Mouse (Mus musculus) spleen, adult 18-20 months (tissue): ENCODE data around the gene Elmod2.
"Not testable (repeated sequence)": the region's sequence is repeated elsewhere in the genome, so short reads cannot be mapped to it uniquely, and the experiment has no call there.

Experiments
- DNase-seq, 2 experiments: peaks; one replicate each; pipeline ENCODE4 v3.0.0; 2022; ENCODE audit warnings: mixed read lengths in 2 of 2

The Elmod2 gene

DNA sequence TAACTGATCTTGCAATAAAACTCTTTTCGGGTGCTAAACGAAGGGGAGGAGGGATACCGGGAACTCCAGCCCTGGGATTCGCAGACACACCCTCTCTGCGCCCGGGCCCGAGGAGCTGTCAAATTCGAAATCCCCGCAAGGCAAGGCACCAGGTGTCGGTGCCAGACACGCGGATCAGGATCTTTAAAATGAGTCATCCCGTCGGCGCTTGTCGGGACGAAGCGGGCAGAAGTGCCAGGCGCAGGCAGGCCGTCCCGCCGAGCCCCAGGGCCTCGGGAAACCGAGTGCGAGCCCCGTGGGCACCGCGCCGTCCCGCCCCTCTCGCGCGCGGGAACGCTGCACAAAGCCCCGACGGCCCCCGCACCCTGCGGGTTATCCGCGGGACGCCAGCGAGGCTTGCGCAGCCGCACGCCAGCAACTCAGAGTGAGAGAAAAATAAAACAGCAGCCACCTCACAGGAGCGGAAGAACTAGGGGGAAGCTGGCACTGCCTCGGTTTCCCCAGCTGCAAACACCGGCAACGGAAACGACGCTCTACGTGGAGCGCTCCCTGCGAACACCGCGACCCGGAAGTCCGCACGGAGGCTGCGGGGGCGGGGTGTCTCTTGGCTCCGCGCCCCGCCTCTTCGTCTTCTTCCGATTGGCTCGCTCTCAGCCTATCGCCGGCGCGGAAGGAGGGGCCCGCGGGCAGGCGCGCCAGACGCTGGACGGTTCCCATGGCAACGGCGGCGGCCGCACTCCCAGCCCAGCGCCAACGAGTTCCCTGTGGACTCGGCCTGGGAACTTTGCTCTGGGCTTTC lies at the start of gene Elmod2:
Gene Elmod2 (minus strand): TSS at position 588 of the 799 bp plus-strand sequence.
- DNase-seq, result peak; percentile 91 to 95

DNA sequence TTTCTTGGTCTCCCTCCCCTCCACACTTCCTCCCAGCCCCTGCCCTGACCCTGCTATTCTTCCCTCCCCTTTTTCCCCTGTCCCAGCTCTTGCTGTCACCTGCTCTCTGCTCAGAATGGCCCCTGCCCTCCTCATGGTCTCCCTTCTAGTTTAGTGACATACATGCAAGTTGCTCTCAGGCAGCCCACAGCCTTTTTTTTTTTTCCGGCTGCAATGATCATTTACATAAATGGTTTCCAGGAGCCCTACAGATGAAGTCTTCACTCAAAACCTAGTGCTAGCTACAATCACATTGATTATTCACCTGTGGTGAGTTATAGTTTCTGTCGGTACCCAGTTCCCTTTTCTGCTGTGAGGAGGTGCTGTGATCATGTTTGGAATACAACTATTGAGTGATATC lies 48.7 kb upstream of the Elmod2 start:
- no peak for DNase-seq

DNA sequence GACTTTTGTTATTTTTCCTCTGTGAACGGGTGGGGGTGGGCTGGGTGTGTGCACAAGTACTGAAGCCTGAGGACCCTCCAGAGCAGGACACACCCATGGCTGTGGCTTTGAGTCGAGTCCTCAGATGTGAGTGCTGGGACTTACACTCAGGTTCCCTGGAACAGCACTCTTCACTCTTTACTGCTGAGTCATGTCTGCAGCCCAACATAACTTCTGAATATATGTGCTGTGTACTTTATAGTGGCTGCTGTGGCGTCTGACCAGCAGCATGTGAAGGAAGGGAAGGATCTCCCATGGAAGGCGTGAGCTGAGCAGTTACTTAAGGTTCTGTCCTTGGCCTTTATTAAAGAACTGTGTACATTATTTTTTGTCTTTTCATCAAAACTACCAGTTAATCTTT lies 47.9 kb upstream of the Elmod2 start:
- DNase-seq, result no peak

DNA sequence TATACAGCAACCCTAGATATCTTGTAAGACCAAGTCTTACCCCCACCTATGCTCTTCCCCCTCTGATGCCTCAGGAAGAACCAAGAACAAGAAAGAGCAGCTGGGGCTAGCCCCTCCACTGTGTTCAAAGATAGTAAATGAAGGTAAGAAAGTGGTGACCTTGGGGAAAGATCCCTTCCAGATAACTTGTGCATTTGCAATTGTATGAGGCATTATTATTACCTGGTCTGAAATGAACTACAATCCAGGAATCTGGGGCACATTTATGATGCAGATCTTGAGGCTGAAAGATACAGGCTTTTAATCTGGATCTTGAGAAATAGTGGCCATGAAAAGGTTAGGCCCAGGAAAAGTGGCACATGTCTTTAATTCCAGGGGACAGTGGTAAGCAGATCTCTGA lies 44.9 kb upstream of the Elmod2 start:
- no peak for DNase-seq

DNA sequence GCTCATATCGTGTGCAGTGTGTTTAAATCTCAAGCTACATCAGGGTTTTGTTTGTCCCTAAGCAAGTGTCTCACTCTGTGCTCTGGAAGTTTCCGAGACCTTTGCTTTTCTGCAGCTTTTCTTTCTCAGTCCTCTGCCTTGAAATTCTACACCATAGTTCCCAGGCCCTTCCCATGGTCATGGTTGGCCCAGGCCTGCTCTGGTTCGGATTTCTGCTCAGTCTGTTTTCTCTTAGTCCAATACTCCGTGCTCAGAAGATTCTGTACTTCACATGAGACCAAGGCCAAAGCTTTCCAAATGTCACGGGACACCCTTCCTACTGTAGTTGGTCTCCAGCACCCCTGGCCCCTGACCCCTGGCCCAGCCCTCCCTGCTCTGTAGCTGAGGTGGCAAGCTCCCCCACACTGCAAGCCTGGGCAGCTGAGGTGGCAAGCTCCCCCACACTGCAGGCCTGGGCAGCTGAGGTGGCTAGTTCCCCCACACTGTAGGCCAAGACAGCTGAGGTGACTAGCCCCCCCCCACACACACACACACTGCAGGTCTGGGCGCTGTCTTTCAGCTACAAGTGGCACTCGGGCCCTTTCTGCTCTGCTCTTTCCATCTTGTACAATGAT lies 31.0 kb upstream of the Elmod2 start:
- DNase-seq, result no peak

DNA sequence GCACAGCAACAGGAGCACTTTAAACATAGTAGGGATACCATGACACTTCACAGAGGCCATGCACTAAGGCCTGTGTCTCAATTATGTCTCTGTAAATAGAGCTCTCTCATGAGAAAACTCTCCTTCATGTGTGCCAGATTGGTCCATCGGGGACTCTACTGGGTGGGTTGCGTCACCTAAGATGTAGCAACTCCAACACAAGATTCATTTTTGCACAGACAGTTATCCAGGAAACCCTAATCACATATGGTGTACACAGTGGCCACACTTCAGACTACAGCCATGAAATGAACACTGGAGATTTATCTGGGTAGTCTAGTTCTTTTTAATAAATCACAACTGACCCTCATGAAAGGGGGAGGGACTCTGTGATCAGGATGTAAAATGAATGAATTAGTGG lies 19.0 kb upstream of the Elmod2 start:
- no peak for DNase-seq

DNA sequence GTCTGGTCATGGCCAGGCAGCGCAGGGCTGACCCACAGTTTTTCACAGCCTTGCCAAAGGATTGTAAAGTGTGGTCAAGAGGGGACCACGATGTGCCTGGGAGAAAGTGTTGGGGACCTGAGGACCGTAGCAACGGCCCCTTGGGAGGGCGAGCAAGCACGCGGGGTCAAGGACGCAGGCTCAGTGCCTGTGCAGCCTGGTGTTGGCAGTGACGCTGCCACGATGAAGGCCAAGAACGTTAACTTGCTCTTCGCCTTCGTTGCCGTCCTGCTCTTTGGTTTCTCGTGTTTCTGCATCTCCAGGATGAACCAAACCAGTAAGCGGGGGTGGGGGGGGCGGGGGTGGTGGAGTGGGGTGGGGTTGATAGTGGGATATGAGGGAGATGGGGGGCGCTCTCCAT lies 16.0 kb upstream of the Elmod2 start, which contains the start of gene Mgat4d:
Gene Mgat4d (plus strand): TSS at position 209 of the 400 bp plus-strand sequence.
- no peak for DNase-seq

DNA sequence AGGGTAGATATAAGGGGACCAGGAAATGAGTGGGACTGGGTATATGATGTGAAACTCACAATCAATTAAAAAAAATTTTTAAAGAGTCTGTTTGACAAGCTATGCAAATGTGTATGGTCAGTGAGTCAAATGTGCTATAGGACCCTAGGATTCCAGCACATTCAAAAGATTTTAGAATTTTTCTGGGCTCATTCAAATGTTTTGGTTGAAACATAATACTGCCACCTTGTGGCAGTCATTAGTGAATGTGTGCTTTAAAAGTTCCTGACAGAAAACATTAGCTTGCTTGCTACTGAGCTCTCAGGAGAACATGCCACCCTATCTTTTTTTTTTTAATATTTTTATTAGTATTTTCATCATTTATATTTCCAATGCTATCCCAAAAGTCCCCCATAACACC lies 10.4 kb upstream of the Elmod2 start:
- DNase-seq, result no peak

DNA sequence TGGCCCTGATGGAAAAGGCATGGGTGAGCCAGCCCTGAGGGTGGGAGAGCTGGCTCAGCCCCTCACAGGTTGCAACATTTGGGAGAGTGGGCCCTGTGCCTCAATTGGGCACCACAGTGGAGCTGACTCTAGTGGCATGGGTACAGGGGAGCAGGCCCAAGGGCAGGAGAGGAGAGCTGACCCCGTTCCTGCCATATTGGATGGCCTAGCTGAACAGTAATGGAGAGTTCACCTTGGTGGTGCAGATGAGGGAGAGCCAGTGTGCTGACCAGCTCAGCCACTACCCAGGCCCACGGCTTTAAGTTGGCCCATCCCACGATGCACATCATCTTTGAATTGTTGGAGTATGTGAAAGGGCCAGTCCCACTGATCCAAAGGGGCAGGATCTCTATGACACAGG lies 9.8 kb upstream of the Elmod2 start:
- DNase-seq, result no peak

DNA sequence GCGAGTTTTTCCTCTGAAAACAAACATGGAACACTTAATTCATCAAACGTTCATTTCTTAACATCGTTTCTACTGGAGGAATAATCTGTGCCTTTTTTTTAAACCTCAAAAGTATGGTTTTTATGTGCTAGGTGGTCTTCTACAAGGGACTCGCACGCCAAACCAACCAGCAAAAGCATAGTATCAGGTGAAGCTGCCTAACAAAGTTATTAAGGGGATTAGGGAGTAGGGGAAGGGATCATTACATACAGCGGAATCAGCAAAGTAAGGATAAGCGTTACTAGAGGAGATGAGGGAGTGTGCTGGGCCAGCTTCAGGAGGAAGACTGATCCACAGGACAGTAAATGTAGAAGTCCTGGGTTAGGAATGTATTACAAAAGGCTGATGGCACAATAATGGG lies 578 bp upstream of the Elmod2 start:
- DNase-seq, result no peak

DNA sequence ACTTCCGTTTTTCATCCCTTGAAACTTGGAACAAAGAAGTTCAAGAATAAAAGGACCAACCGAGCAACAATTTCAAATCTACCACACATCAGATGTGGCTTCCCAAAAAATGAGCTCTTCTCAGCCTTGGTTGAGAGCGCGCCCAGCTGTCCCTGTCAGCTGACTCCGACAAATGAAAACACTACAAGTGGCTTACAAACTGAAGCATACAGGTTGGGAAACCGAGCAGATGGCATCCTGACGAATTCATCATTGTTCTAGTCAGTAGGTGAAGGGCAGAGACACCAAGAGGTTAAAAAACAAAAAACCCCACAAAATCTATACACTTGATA lies 753 bp downstream of the Elmod2 start:
- no peak for DNase-seq

DNA sequence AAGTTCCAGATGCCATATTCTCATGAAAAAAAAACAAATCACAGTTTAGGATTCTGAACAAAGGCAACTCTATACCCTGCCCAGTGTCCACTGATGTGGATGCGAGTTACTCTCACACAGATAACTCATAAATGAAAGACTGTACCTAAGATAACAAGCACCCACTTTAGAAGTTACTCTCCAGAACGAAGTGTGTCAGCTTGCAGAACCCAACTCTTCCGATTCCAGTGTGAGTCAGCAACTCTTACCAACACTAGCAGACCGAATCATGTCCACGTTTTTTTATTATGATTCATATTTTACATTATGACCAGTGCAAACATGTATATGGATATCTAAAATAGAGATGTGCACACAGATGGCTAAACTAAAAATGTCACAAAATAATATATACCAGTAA lies 4.4 kb downstream of the Elmod2 start:
- DNase-seq, result no peak

DNA sequence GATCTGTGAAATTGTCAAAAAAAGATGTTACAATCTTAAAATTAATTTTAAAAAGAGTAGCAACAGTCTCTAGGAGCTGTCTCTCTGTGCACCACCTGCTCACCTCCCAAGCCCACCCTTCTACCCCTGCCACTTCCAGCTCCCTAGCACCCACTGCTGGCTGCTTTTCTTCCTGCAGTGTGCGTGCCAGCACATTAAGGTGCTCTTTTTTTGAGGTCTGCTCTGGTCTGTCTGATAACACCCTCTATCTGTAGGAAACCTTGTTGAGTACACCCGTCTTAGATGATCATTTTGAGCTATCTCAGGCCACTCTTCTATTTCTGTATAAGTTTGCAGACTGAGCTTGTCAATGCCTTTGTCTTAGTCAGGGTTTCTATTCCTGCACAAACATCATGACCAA lies 9.2 kb downstream of the Elmod2 start:
- no peak for DNase-seq

DNA sequence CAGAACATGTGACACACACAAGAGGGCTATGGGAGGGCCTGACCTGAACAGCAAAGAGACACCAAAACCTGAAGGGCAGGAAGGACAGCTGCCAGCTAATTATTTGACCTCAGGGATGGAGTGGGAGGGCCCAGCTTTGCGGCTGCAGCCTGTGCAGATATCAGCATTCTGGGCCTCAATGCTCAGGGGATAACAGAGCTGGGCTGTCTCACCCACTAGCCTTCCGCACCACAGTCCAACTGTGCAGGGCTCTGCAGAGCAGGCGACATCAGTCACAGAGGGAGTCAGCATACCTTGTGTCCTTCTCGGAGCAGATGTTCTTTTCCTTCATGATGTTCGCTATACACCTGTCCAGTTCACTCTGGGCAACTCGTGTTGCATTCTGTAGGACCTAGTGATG lies 9.9 kb downstream of the Elmod2 start:
- DNase-seq, result no peak

DNA sequence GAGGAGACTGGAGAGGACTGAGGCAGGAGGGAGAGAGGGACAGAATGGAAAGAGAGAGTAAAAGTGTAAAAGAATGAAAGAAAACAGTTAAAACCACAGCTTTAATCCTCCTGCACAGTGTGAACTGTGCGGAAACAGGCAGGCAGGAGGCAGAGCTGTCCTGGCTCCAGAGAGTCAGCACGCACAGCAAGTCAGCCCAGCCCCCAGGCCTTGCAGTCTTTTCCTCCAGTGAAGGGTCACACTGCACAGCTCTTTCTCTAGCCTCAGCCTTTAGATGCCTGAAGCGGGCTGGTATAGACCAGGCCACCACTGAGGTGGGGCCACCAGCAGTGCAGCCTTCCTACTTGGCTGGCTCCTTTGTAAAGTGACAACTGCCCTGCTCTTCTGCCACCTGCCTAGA lies 11.7 kb downstream of the Elmod2 start:
- no peak for DNase-seq

DNA sequence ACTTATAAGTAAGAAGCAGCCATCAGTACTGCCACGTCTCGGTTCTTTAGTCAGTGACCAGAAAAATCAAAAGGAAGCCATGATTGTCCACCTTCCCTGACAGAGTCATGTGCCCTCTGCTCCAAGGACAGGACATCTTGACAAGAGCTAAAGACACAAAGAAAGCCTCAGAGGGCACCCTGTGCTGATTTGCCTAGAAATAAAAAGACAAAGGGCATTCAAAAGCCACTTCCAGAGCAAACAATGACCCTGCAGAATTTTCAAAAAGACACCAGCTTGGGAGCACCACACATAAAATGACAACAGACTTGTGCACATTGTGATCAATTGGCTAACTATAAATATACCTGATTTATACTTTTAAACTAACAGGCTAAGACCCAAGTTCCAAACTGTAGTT lies 16.6 kb downstream of the Elmod2 start:
- DNase-seq, result no peak

DNA sequence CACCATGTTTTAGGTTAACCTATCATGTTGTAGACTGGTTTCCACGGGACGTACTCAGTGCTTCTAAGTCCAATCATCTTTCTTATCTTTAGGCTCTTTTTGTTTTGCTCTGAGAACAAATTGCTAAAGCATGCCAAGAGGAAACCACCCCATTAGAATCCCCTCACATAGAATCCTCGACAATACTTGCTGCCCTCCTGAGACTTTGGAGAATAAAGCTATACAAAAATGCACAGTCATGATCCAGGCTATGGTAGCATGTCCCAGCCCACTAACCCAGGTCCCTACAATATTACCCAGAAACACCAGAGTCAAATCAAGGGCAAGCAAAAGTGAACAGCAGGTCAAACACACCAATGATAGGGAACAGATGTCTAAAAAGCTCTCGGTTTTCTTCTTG lies 17.2 kb downstream of the Elmod2 start:
- DNase-seq, result not testable (repeated sequence)

DNA sequence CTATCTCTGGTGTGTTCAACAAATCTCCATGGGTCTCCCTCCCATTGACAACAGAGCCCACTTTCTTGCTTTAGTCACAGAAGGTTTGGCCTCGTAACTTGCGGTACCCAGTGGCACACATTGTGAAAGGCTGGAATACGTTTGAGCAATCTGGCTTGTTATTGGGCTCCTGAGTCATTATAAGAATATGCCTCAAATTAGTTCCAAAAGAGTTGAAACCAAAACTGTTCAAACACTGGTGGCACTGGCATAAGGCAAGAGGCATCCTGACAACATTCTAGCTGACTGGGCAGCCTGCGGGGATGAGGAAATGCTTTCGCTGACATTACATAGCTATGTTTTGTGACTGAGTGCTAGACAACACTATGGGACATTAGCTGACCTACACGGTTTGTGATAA lies 22.4 kb downstream of the Elmod2 start:
- no peak for DNase-seq

DNA sequence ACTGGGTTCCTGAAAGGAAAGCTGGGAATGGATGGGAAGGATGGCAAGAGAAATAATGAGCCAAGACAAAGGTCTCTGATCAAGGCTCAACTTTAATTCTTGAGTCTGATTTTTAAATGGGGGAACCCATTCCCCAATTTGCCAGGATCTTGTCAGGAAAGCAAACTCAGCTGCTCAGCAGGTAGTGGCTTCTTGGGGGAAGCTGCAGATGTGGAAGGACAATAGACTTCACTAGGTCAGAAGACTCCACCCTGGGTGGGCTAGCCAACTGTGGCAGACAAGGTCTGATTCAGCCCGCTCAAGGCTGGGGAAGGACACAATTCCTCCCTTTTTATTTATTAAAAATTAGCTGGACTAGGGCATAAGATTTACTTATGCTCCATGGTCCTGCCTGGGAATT lies 27.3 kb downstream of the Elmod2 start:
- no peak for DNase-seq

DNA sequence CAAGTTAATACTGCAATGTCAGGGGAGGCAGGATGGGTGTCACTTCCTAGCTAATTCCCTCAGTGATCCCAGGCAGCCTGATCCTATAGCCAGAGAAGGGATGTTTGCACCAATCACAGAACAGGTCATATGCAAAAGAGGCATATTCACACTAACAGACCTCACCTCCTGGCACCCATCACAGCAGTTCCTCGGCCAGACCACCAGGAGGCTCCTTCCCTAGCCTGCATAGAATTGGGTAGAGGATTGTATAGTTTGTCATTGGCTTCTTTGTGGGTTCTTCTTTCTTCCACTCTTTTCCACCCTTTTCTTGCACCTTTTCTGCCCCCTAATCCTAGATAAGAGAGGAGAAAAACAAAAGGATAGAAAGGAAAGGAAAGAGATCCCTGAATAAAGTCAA lies 32.2 kb downstream of the Elmod2 start:
- DNase-seq, result peak in 1 of 2 experiments; percentile 9

DNA sequence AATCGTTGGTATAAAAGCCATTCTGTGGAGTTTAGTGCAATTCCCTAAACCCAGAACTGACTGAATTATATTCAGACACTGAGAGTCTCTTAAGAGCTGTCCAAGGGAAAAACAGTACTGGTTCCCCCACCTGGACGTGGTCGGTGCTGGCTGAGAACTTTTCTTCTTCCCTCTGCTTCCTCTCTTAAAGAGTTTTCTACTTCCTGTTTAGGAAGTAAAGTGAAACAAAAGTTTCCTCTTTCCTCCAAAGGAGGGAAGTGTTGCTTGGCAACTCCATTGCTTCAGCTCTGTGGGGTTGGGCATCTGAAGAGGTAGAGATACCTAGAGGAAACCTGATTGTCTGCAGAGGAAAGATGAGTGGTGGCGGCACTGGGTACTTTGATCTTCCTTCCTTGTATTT lies 34.9 kb downstream of the Elmod2 start:
- no peak for DNase-seq

DNA sequence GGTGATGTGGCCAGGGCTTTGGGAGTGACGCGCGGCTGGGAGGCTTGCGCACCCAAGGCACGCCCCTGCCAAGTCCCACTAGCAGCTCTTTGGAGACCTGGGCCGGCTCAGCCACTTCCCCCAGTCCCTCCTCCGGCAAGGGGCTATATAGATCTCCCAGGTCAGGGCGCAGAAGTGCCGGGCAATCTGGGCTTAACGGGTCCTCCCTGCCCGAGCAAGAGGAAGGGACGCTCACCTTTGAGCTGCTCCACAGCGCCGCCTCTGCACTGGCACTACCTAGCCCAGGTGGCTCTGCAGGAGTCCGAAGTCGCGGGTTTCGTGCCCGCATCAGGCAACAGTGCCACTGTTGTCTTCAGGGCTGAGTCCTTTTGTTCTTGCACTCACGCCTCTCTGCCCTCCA lies 42.1 kb downstream of the Elmod2 start, which contains the start of gene Ucp1:
Gene Ucp1 (plus strand): TSS at position 177 of the 400 bp plus-strand sequence.
- DNase-seq, result no peak

DNA sequence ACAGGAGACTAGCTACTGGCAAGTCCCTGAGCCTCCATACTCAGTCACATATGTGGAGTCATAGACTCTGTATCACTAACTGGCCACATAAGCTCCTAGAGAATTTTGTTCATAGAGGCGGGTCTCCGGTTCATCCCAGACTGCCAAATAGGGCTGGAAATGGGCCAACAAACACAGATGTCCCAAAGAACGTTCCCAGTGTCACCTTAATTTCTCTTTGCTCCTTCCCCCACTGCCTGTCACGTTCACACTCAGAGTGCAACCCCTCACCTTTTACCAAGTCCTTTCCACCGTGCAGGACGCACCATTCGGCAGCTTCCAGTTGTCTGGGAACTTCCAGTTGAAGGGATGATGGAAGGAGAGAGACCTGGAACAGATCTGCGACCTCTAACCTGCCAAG lies 46.9 kb downstream of the Elmod2 start:
- no peak for DNase-seq

DNA sequence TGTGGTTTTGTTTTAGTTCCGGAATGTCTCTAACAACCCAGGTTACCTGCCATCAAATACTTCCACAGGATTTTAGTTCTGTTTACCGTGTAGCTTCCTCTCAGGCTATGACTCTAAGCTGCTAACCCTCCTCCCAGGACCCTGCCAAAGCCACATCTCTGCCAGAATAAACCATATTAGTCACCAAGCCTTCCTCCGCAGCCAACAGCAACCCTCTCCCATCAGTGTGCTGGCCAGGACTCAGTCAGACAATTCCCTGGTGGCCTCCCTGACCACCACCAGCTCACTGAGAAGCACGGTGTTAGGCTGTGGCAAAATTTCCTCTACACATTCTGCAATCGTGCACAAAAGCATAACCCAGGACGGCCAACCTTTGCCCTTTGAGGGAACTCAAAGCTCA lies 53.9 kb downstream of the Elmod2 start:
- DNase-seq, result no peak

DNA sequence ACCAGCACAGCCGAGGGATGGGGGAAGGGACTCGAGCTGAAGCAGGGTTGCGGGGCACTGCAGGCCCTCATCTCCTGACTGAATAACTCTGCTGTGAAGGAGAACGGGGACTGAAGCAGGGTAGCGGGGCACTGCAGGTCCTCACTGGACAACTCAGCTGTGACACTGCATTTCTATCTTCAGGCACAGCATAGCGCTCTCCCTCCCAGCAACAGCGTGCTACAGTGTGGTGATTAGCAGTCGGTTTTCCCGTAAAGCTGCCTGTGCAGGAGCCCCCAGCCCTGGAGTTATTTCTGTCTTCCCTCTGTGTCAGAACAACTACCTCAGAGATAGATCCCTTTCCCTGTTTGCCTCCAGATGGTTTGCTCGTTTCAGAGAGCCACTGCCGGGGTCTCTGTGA lies 57.8 kb downstream of the Elmod2 start:
- no peak for DNase-seq
